Mouse (Mus musculus) brain, embryonic 18.5 days (tissue): ENCODE data around the gene Lgr5.

ENCODE experiments used
- DNase-seq: peaks from one replicate; pipeline ENCODE4 v3.0.0-alpha.2; 2012; ENCODE audit warnings: low read depth, low spot score

Gene Lgr5

DNA sequence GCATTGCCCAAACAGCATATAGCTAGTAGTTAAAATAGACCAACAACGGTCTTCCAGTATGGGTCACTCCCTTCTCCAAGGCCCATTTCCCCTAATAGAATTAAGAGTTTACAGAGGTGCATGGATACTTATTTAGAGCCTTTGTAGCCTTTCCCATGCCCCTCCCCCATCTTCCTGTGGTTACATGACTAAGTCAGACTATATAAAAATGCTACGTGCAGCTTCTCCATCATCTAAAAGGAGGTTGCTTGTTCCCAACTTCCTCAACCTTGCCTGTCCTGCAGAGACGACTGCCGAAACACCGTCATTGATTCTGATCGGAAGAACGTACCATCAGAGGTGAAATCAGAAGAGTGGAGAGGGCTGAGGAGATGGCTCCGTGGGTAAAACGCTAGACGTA, 82.4 kb downstream of the Lgr5 start:
- DNase-seq, result no peak

DNA sequence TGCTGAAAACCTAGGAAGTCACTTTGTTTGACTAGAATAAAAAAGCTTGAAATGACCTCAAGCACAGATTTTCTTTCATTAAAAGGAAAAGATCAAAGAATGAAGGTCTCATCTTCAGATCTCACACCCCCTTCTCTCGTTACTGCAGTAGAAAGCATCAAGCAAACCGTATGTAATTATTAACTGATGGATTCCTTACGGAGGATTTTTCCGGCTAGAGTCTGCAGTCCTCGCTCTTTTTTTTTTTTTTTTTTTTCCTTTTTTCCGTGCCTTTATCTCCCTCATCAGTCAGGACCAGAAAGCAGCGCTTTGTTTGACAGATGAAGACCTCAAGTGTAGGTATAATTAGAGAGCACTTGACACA, 93.8 kb downstream of the Lgr5 start:
- DNase-seq, result no peak

DNA sequence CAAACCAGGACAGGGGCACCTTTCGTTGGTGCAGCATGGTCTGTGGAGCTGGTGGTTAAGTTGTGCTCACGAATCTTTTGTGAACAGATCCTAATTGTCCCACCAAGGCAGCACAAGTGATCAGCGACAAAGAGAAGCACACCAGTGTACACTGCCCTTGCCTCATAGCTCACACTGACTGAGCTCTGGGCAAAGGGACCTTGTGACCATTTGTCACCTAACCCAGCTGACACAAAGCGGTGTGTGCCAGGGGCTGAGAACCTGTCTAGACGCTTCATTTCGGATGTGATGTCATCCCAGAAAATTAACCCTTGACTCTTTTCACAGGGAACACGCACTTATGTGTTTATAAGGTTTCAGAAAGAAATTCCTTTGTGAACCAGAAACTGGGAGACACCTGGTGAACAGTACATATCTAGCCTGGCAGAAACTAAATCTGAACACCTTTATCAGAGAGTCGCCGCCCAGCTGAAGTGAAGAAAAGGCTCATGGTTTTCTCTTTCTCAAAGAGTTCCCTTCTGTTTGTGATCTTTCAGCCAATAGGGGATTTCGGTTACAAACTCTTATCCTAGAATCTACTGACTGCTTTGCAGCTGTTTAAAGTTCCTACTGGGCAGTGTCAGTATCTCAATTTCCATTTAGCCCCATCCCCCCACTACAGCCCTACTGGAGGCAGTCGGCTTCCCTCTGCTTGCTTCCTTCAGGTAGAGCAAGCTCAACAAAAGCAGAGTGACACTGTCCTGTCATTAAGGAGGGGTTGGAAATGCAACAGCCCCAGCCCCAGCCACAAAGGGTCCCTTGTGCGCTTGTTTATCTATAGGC, 94.4 kb downstream of the Lgr5 start:
- no peak for DNase-seq

DNA sequence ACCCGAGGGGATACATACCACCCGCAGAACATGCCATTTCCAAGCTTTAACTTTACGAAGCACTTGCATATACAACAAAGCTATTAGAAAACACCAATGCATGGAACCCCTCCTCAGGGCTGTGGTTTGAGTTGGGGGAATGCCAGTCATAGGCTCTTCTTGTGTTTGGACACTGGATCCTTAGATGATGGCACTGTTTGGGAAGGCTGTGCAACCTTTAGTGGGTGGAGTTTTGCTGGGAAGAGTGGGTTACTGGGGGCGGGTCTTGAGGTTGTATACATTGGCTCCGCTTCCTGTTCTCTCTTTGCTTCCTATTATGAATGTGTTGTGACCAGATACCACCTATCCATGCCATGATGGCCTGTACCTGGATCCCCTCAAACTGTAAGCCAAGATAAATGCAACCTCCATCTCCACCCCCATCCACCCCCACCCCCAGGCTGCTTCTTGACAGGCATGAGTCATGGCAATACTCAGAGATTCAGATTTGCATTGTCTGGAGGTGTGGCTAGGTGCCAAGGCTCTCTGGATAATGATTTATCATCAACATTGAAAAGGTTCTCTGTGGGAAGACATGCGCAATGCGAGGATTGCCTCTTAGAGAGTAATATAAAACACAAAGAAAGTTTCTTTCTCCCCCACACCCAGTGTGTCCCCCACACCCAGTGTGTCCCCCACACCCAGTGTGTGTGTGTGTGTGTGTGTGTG, 95.6 kb downstream of the Lgr5 start:
- DNase-seq, result no peak

DNA sequence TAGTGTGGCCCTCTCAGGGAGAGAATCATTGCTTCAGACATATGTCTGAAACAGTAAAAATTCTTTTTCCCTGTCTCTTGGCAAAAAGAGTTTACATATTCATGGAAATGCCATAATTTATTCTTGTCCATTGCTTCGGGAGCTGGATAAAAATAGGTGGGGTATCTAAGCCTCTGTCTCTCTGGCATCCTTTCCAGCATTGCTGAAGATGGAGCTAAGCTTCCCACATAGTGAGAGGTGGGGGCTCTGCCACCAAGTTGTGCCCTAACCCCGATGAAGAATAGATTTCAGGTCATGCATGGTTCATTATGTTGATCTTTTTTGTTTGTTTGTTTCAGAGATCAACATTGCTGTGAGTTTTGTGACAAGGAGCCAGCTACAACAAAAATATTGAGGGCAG, 102.0 kb downstream of the Lgr5 start:
- no peak for DNase-seq

DNA sequence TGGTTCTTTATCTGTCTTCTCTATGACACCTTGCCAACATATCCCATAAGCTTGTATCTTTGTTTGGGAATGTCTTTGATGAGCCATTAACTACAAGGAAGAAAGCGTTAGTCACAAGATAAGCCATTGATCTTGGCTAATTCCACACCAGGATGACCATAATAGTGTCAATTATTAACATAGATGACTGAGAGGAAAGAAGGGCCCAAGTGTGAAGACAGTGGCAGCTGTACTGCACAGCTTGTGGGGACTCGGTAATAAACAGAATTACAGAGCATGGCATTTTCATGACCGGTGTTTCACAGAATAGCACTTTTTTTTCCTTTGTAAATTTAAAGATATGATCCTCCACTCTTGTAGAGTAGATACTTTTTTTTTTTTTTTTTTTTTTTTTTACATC, 102.9 kb downstream of the Lgr5 start:
- no peak for DNase-seq

DNA sequence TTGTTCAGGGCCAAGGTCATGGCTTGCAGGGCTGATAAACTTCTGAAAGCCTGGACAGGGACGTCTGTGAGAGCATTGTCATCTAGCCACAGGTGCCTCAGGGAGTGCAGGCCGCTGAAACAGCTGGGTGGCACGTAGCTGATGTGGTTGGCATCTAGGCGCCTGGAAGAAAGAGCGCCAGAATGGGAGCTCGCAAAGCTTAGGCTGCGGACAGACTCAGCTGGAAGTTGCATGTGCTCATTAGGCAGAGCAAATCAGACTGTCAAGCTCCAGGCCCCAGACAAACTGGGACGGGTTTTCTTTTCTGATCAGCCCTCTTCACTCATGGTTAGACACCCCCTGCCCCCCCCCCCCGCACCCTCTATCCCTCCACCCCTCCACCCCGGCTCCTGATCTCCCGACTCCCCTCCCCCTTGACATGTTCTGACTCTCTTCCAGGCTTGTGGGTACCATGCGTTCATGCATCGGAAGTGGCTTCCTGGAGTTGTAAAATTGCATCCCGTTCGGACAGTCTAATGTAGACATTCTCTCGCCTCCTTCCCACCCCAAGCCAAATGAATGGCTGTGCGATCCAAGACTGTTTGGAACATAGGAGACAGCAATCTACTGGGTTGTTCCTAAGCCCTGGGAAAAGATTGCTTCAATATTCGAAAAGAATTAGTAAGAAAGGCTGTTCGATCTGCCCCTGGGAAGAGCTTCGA, 109.0 kb downstream of the Lgr5 start:
- no peak for DNase-seq

DNA sequence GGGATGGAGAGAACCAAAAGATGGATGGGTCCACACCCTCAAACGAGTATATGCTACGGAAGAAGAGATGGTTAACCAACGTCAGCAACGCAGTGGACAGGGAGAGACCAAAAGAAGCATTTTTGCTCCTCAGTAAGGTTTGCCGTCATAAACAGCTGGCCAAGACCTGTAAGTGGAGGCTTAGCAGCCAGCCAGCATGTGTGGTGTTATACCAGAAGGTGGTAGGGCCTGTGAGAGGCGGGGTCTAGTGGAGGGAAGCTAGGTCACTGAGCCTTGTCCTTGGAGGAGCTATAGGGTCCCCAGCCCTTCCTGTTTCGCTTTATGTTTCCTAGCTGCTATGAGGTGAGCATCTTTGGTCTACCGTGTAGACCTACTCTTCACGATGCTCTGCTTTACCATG, 111.1 kb downstream of the Lgr5 start:
- DNase-seq, result no peak

DNA sequence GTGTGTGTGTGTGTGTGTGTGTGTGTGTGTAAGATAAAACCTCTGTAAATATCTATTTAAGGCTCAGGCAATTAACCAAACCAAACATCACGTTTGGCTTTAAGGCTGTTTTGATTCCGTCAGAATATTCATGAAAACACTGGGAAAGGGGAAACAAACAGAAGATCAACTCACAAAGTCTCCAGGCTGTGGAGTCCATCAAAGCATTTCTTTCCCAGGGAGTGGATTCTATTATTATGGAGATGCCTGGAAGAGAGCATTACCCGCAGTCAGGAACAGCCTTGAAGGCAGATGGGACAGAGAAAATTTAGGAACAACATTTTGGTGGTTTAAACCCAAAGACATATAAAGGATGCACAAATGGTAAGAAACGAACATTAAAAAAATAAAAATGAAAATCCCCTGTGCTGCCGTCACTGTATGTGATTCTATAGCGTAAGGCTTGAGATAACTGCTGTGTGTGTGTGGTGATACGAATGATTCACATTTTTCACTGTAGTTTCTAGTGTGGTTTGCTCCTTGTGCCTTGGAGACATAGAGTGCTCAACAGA, 112.5 kb downstream of the Lgr5 start:
- DNase-seq, result no peak

DNA sequence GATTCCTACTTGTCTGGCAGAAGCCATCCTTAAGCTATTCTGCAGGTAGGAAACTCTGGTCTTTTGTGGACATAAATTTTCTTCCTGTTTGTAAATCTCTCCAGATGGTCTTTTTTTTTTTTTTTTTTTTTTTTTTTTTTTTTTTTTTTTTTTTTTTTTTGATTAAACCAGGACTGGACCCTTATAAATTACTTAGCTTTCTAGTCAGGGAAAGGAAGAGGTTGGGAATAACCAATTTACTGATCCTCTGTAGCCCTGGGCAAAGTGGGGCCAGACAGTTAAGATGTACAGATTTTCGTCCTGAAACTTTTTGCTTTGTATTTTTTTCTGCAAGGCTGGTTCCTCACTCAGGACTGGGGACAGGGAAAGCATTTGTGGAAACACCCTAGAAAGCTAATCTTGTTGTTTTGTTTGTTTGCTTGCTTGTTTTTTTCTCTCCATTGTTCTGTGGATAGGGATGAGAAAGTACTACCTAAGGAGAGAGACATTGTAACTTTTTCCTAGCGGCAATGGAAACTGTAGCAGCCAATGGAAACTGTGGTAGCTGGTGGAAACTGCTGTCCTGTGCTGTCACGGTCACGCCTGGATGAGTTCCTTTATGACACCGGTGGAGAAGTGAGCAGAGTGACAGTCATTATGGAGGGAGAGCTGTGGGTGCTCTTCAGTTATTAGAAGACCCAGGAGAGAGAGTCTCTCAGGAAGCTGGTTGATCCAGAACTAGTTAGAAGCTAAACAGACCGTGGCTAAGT, 114.2 kb downstream of the Lgr5 start:
- no peak for DNase-seq

DNA sequence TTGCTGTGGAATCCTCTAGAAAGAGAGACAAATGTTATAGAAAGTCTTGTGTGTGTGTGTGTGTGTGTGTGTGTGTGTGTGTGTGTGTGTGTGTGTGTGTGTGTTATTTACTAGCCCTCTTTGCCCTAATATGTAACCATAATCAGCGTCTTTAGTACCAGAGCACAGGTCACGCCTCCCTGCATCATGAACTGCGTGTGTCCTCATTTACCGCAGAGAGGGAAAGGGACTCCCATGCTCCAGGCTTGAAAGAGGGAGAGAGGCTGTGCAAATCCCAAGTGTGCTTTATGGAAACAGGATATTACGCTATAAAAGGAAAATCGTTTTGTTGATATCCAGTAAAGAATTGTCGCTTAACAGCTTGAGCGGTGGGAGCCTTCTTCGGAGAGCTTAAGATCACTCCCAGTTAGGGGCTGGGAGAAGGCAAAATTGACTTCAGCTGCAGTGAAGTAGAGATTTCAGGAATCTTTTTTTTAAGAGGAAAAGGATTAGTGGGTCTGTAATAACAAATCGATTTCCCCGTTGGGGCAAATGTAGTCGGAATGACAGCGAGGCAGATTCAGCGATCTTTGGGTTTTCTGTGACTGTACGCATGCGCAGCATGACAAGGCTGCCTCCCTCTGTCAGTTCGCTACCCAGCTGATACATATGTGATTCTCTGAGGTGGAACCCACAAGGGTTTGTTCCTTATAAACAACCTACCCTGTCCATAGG, 116.8 kb downstream of the Lgr5 start:
- peak; percentile 30 for DNase-seq

DNA sequence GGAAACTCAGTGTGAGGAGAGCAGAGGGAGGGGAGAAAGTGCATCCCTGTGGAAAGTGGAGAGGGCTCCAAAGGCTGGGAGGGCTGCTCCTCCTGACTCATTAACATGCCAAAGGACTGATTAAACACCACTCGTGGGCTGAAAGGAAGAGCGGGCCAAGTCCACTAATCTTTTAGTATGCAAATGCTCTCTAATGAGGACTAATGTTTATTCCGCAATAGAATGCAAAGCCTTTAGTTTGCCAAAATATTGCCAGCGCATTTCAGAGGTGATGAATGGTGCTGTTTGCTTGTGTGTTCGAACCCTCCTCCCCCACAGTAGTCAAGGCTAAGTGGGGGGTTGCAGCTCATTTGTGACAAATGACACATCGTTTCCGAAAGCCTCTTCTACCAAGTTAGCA, 118.5 kb downstream of the Lgr5 start:
- DNase-seq, result peak; percentile 40

DNA sequence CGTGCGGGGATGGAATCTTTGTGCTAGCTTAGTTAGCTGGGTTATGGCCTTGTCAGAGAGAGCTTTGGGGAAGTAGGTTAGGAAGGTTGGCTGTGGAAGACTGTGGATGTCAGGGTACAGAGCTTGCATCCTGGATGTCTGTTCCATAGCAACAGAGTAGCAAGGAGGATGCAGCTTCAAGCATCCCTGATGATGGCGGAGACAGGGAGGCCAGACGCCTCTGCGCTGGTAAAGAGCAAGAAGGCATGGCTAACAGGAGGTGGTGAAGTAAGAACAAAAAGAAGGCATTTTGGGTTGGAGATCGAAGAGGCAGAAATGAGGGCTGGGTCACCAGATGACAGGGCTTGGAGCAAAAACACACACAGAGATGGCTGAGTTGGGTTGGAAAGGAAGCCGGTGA, 118.9 kb downstream of the Lgr5 start:
- DNase-seq, result no peak

DNA sequence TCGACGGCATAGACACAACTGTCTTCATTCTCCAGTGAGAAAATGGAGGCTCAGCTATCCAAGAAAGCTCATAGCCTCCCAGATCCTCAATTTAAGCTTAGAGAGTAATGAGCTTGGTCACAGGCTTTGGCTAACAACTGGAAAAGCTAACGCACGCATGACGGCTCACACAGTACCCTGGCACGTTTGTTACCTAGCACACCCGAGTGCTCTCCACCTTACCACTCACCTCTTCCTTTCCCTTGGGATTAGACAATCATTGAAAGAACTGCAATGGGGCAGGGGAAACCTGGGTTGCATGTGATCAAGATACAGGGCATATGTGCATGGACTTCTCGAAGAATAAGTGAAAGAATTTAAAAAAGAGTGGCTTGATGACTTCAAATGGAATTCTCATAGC, 119.6 kb downstream of the Lgr5 start:
- no peak for DNase-seq

DNA sequence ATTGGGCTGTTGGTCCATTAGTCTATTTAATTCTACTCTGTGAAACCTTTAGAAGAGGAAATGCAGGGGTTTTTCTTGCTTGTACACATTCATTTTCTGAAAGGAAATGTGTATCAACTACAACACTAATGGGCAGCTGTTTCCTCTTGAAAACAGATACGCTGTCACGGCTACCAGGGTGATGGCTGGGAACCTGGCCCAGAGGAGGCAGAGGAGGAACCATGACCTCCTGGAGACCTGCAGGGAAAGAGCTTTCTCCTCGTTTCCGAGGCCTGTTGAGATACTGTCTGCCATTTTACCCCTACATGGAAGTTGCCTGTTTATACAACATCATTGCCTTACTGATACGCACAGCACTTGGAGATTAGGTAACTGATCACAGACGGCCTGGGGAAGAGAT, 121.8 kb downstream of the Lgr5 start:
- no peak for DNase-seq

DNA sequence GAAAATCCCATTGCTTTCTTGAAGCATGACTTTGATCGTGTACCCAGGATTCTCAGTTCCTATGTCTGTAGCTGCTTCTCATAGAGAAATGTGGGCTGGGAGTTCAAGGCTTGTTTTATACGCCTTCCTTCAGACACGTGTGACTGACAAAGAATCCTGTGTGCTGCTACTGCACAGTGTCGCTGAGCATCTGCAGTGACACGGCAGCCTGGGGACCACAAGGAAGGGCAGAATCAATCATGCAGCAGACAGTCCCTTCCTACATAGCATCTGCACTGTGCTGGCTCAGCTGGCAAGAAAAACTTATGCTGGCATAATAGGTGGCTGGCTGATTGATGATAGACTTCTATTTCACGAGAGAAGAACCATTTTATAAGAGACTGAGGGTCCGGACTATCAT, 122.5 kb downstream of the Lgr5 start:
- no peak for DNase-seq

DNA sequence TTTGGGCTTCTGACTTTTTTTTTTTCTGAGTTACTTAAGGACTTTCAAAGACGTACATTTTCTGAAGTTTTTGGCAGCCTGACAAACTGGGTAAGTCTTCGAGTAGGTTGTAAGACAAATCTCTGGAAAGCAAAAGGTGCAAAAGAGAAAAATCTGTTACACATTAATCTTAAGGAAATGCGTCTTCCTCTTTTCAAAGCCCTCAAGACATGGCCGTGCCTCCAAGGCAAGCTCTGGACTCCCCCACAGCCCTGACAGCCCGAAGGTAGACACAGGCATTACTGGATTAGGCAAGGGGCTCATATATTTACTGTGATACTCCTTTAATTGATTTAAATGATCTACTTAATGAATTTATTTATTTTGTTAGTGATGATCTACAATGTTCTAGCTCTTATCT, 124.9 kb downstream of the Lgr5 start:
- DNase-seq, result no peak

DNA sequence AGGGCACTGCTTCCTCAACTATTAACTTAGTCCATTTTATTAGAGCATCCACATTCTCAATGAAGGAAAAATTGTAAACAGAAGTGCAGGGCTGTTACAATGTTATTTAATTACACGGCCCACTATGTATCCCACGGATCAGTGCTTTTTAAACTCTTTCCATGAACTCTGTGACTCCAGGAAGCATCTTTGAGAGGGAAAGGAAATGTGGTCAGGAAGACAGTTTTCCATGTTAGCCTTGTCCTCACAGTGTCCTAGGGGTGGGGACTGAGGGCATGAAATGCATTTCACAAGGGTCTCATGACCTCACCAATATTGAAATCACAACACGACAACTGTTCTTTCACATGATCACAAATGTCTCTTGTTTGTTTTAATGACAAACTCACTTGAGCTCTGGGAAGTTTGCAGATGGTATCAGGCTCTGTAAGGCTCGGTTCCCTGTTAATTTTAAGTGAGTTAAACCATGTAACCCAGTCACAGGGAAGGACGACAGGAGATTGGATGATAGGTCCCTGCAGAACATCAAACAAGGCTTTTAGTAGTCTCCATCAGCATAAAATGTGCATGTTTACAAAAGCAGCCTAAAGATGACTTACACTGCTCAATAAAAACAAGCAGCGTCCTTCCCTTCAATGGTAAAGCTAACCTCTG, 130.1 kb downstream of the Lgr5 start:
- no peak for DNase-seq

DNA sequence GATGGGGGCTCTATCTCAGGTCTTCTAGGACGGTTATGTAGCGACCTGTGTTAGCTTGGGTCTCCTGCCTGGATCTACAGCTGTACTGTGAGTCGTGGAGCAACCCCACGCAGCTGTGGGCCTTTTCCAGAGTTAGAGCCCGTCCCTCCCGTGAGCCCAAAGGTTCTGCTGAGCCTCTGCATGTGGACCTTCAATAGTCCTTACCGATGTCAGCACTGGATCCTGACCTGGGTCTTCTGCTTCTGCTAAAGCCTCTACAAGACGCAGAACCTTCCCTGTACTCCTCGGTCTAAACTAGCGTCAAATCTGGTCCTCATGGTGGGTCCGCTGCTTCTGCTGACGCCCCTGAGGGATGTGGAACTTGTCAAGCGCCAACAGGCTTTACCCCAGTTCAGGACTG, 139.0 kb downstream of the Lgr5 start:
- no peak for DNase-seq

DNA sequence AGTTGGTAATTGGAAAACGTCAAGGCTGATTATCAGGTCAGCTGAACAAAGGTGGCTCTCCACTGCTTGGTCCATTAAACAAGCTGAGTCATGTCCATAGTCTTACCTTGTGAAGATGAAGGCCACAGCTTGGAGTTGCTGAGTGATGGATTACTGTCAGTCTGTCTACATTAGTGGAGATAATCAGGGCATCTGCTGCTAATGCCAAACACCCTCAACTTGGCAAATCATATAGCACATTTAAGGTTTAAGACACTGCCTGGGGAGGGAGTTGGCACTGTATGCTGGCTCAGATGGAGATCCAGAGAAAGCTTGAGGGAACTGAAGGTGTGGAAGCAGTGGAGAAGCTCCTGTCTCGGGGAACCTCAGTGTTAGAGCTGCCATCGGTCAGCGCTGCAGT, 150.3 kb downstream of the Lgr5 start:
- no peak for DNase-seq

DNA sequence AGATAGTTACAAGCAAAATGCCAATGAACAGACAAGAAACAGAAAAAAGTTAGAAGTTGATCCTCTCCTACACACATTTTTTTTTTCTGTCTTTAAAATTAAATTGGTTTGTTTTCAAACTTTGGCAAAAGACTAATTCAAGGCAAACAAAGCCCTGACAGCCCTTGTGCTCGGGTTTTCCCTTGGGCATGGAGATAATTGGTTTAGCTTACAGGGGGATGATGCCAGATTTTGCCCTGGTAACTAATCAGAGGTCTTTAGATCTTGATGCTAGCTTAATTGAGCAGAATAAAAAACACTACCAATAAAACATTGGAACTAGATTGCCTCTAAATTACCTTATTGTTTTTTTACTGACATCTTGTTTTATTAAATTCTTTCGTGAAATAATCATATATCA, 162.2 kb downstream of the Lgr5 start:
- DNase-seq, result no peak
